Mouse (Mus musculus) gastrocnemius, adult 18-20 months (tissue): ENCODE results near the gene Rsph9. TPM values are rescaled to one million over a fixed set of nuclear protein-coding genes. Genes with fewer than 3 reads are reported as not detected.

Source experiments
- total RNA-seq, 2 experiments: library from RNA; stranded (reverse); gene quantifications; 2 replicates each; pipeline ENCODE4 v1.2.3; 2021

Rsph9 gene
- total RNA-seq, 2 experiments from 2014 or later = 0.47 to 0.57 TPM

Other genes with a start within 250 kb of the Rsph9 start
- gene Vegfa, start 111.8 kb downstream of the Rsph9 start, total RNA-seq = 100 to 1,000 TPM in 1 of 2 experiments, 10 to 100 TPM in 1; 90.0 to 204 TPM
- 10 to 100 TPM; 86.2 to 99.1 TPM for gene Mrps18a, start 33.2 kb downstream of the Rsph9 start, total RNA-seq
- gene Mad2l1bp, start 9.3 kb upstream of the Rsph9 start, total RNA-seq = 10 to 100 TPM; 16.6 to 19.3 TPM
- gene Gtpbp2, start 16.8 kb upstream of the Rsph9 start, total RNA-seq = 10 to 100 TPM; 41.0 to 41.4 TPM
- 10 to 100 TPM; 12.0 to 12.7 TPM for gene Polh, start 58.4 kb upstream of the Rsph9 start, total RNA-seq
- gene Xpo5, start 58.6 kb upstream of the Rsph9 start, total RNA-seq = 1 to 10 TPM; 9.0 to 9.6 TPM
- gene Polr1c, start 103.8 kb upstream of the Rsph9 start, total RNA-seq = 10 to 100 TPM; 15.0 to 15.1 TPM
- gene Yipf3, start 103.9 kb upstream of the Rsph9 start, total RNA-seq = 10 to 100 TPM; 46.7 to 60.1 TPM
- under 1 TPM; 0.14 to 0.21 TPM for gene Lrrc73, start 109.3 kb upstream of the Rsph9 start, total RNA-seq
- gene Tjap1, start 138.8 kb upstream of the Rsph9 start, total RNA-seq = 10 to 100 TPM; 32.1 to 48.1 TPM
- gene Dlk2, start 153.2 kb upstream of the Rsph9 start, total RNA-seq = not detected
- gene Abcc10, start 184.1 kb upstream of the Rsph9 start, total RNA-seq = 1 to 10 TPM; 1.9 to 2.9 TPM
- 10 to 100 TPM; 14.0 to 15.5 TPM for gene Zfp318, start 239.5 kb upstream of the Rsph9 start, total RNA-seq